Mouse (Mus musculus): ENCODE measurements around the gene Tdrd9. TPM values are rescaled to one million over a fixed set of nuclear protein-coding genes. Genes with fewer than 3 reads are reported as not detected.
"Not testable (repeated sequence)": the region's sequence is repeated elsewhere in the genome, so short reads cannot be mapped to it uniquely, and the experiment has no call there.

Gene Tdrd9
- polyA plus RNA-seq, 1 experiment from 2014 or later: 0.16 TPM

- ATAC-seq (replicated peaks; ENCODE audit: extremely low read depth, insufficient read depth, low FRiP score): no peak
- Histone ChIP-seq H3K36me3 (ENCODE audit: control insufficient read depth, insufficient read depth) (no peaks in the 10 kb centered on the region), H3K4me2 (ENCODE audit: low read depth, low read length) (no peak overlapping the region), H3K27ac (ENCODE audit: low read length) (no peak overlapping the region), H3K9me3 (replicated peaks; ENCODE audit: control insufficient read depth, low read length) (peaks cover under 1% of the 10 kb centered on the region), H3K9ac (ENCODE audit: low read length) (no peak overlapping the region), H3K4me1 (ENCODE audit: control insufficient read depth, insufficient read depth, low read length) (no peaks in the 10 kb centered on the region), H3K4me3 (ENCODE audit: low read length) (no peak overlapping the region), H3K27me3 (ENCODE audit: control insufficient read depth, insufficient read depth, low read length) (no peaks in the 10 kb centered on the region)
- 65% methylated on average over 4 of the region's 4 CpGs for WGBS
These were observed 56.0 kb downstream of the Tdrd9 start for GRCm38 (mm10) chr12:112027408-112027807.

- no peak overlapping the region for H3K4me2 ChIP-seq (ENCODE audit: low read depth, low read length)
- H3K9me3 ChIP-seq (replicated peaks; ENCODE audit: control insufficient read depth, low read length): no peaks in the 10 kb centered on the region
- H3K27ac ChIP-seq (ENCODE audit: low read length): no peak overlapping the region
- WGBS: 67% methylated on average over 10 of the region's 10 CpGs
- no peaks in the 10 kb centered on the region for H3K4me1 ChIP-seq (ENCODE audit: control insufficient read depth, insufficient read depth, low read length)
- no peaks in the 10 kb centered on the region for H3K27me3 ChIP-seq (ENCODE audit: control insufficient read depth, insufficient read depth, low read length)
- H3K36me3 ChIP-seq (ENCODE audit: control insufficient read depth, insufficient read depth): no peaks in the 10 kb centered on the region
- ATAC-seq (replicated peaks; ENCODE audit: extremely low read depth, insufficient read depth, low FRiP score): no peak
- H3K4me3 ChIP-seq (ENCODE audit: low read length): no peak overlapping the region
- no peak overlapping the region for H3K9ac ChIP-seq (ENCODE audit: low read length)
These were observed 62.1 kb downstream of the Tdrd9 start for GRCm38 (mm10) chr12:112033409-112033975.

- not testable (repeated sequence) for H3K4me1 ChIP-seq (ENCODE audit: control insufficient read depth, insufficient read depth, low read length); H3K27ac ChIP-seq (ENCODE audit: low read length); ATAC-seq (replicated peaks; ENCODE audit: extremely low read depth, insufficient read depth, low FRiP score); H3K27me3 ChIP-seq (ENCODE audit: control insufficient read depth, insufficient read depth, low read length); H3K9ac ChIP-seq (ENCODE audit: low read length); H3K9me3 ChIP-seq (replicated peaks; ENCODE audit: control insufficient read depth, low read length); H3K4me2 ChIP-seq (ENCODE audit: low read depth, low read length); H3K4me3 ChIP-seq (ENCODE audit: low read length); H3K36me3 ChIP-seq (ENCODE audit: control insufficient read depth, insufficient read depth)
- 77% methylated on average over 6 of the region's 6 CpGs for WGBS
These were observed 64.2 kb downstream of the Tdrd9 start for GRCm38 (mm10) chr12:112035341-112036100.

GRCm38 (mm10) chr12:112038441-112038840 is 67.1 kb downstream of the Tdrd9 start:
- WGBS: 91% methylated on average over 10 of the region's 10 CpGs
- ATAC-seq (replicated peaks; ENCODE audit: extremely low read depth, insufficient read depth, low FRiP score): no peak
- no peak overlapping the region for H3K27ac ChIP-seq (ENCODE audit: low read length)
- no peaks in the 10 kb centered on the region for H3K27me3 ChIP-seq (ENCODE audit: control insufficient read depth, insufficient read depth, low read length)
- no peaks in the 10 kb centered on the region for H3K36me3 ChIP-seq (ENCODE audit: control insufficient read depth, insufficient read depth)
- no peaks in the 10 kb centered on the region for H3K4me1 ChIP-seq (ENCODE audit: control insufficient read depth, insufficient read depth, low read length)
- H3K9me3 ChIP-seq (replicated peaks; ENCODE audit: control insufficient read depth, low read length): no peaks in the 10 kb centered on the region
- H3K4me3 ChIP-seq (ENCODE audit: low read length): no peak overlapping the region
- H3K9ac ChIP-seq (ENCODE audit: low read length): no peak overlapping the region
- no peak overlapping the region for H3K4me2 ChIP-seq (ENCODE audit: low read depth, low read length)

- Histone ChIP-seq H3K27ac (ENCODE audit: low read length) (no peak overlapping the region), H3K9ac (ENCODE audit: low read length) (no peak overlapping the region), H3K4me3 (ENCODE audit: low read length) (no peak overlapping the region), H3K4me2 (ENCODE audit: low read depth, low read length) (no peak overlapping the region), H3K4me1 (ENCODE audit: control insufficient read depth, insufficient read depth, low read length) (no peaks in the 10 kb centered on the region), H3K9me3 (replicated peaks; ENCODE audit: control insufficient read depth, low read length) (no peaks in the 10 kb centered on the region), H3K36me3 (ENCODE audit: control insufficient read depth, insufficient read depth) (no peaks in the 10 kb centered on the region), H3K27me3 (ENCODE audit: control insufficient read depth, insufficient read depth, low read length) (no peaks in the 10 kb centered on the region)
- 85% methylated on average over 10 of the region's 10 CpGs for WGBS
- no peak for ATAC-seq (replicated peaks; ENCODE audit: extremely low read depth, insufficient read depth, low FRiP score)
These were observed 67.8 kb downstream of the Tdrd9 start for GRCm38 (mm10) chr12:112039169-112039568.

GRCm38 (mm10) chr12:112042681-112043080 is 71.3 kb downstream of the Tdrd9 start:
- Histone ChIP-seq H3K27me3 (ENCODE audit: control insufficient read depth, insufficient read depth, low read length) (no peaks in the 10 kb centered on the region), H3K9ac (ENCODE audit: low read length) (no peak overlapping the region), H3K27ac (ENCODE audit: low read length) (no peak overlapping the region), H3K4me3 (ENCODE audit: low read length) (no peak overlapping the region), H3K9me3 (replicated peaks; ENCODE audit: control insufficient read depth, low read length) (no peaks in the 10 kb centered on the region), H3K4me1 (ENCODE audit: control insufficient read depth, insufficient read depth, low read length) (no peaks in the 10 kb centered on the region), H3K36me3 (ENCODE audit: control insufficient read depth, insufficient read depth) (no peaks in the 10 kb centered on the region), H3K4me2 (ENCODE audit: low read depth, low read length) (no peak overlapping the region)
- WGBS: 82% methylated on average over 14 of the region's 14 CpGs
- no peak for ATAC-seq (replicated peaks; ENCODE audit: extremely low read depth, insufficient read depth, low FRiP score)

GRCm38 (mm10) chr12:112077651-112078050 is 106.3 kb downstream of the Tdrd9 start:
- Histone ChIP-seq H3K36me3 (ENCODE audit: control insufficient read depth, insufficient read depth) (no peaks in the 10 kb centered on the region), H3K4me2 (ENCODE audit: low read depth, low read length) (no peak overlapping the region), H3K27ac (ENCODE audit: low read length) (no peak overlapping the region), H3K4me1 (ENCODE audit: control insufficient read depth, insufficient read depth, low read length) (no peaks in the 10 kb centered on the region), H3K4me3 (ENCODE audit: low read length) (no peak overlapping the region), H3K27me3 (ENCODE audit: control insufficient read depth, insufficient read depth, low read length) (no peaks in the 10 kb centered on the region), H3K9ac (ENCODE audit: low read length) (no peak overlapping the region), H3K9me3 (replicated peaks; ENCODE audit: control insufficient read depth, low read length) (no peaks in the 10 kb centered on the region)
- ATAC-seq (replicated peaks; ENCODE audit: extremely low read depth, insufficient read depth, low FRiP score): no peak
- WGBS: 7% methylated on average over 6 of the region's 6 CpGs

- H3K27me3 ChIP-seq (ENCODE audit: control insufficient read depth, insufficient read depth, low read length): no peaks in the 10 kb centered on the region
- 62% methylated on average over 8 of the region's 8 CpGs for WGBS
- no peaks in the 10 kb centered on the region for H3K9me3 ChIP-seq (replicated peaks; ENCODE audit: control insufficient read depth, low read length)
- no peak overlapping the region for H3K9ac ChIP-seq (ENCODE audit: low read length)
- no peak overlapping the region for H3K4me3 ChIP-seq (ENCODE audit: low read length)
- H3K36me3 ChIP-seq (ENCODE audit: control insufficient read depth, insufficient read depth): no peaks in the 10 kb centered on the region
- no peak overlapping the region for H3K27ac ChIP-seq (ENCODE audit: low read length)
- H3K4me1 ChIP-seq (ENCODE audit: control insufficient read depth, insufficient read depth, low read length): no peaks in the 10 kb centered on the region
- no peak for ATAC-seq (replicated peaks; ENCODE audit: extremely low read depth, insufficient read depth, low FRiP score)
- no peak overlapping the region for H3K4me2 ChIP-seq (ENCODE audit: low read depth, low read length)
These were observed 108.6 kb downstream of the Tdrd9 start for GRCm38 (mm10) chr12:112079911-112080310.

- 80% methylated on average over 4 of the region's 4 CpGs for WGBS
- no peak overlapping the region for H3K9ac ChIP-seq (ENCODE audit: low read length)
- H3K4me3 ChIP-seq (ENCODE audit: low read length): no peak overlapping the region
- H3K27me3 ChIP-seq (ENCODE audit: control insufficient read depth, insufficient read depth, low read length): no peaks in the 10 kb centered on the region
- H3K36me3 ChIP-seq (ENCODE audit: control insufficient read depth, insufficient read depth): no peaks in the 10 kb centered on the region
- H3K4me1 ChIP-seq (ENCODE audit: control insufficient read depth, insufficient read depth, low read length): no peaks in the 10 kb centered on the region
- no peaks in the 10 kb centered on the region for H3K9me3 ChIP-seq (replicated peaks; ENCODE audit: control insufficient read depth, low read length)
- H3K4me2 ChIP-seq (ENCODE audit: low read depth, low read length): no peak overlapping the region
- no peak overlapping the region for H3K27ac ChIP-seq (ENCODE audit: low read length)
- no peak for ATAC-seq (replicated peaks; ENCODE audit: extremely low read depth, insufficient read depth, low FRiP score)
These were observed 109.6 kb downstream of the Tdrd9 start for GRCm38 (mm10) chr12:112080911-112081310.
